Mouse (Mus musculus) heart, postnatal 10 days (tissue): ENCODE data around the gene Mtm1. TPM values are rescaled to one million over a fixed set of nuclear protein-coding genes. Genes with fewer than 3 reads are reported as not detected.
"Not testable (repeated sequence)": the region's sequence is repeated elsewhere in the genome, so short reads cannot be mapped to it uniquely, and the experiment has no call there.

Experiments
- DNase-seq, 2 experiments: peaks; one replicate each; pipeline ENCODE4 v3.0.0; 2021
- intact Hi-C: fragments of 180-260 bp; cut with DNase I; formaldehyde crosslinking; loops from one replicate; pipeline ENCODE4 v1.15.1; 2025
- total RNA-seq, 2 experiments: library from RNA; stranded (reverse); gene quantifications; 2 replicates each; pipeline ENCODE4 v1.2.3; 2021

Mtm1 gene
- total RNA-seq, 2 experiments from 2014 or later, result 18.4 to 20.1 TPM

DNA sequence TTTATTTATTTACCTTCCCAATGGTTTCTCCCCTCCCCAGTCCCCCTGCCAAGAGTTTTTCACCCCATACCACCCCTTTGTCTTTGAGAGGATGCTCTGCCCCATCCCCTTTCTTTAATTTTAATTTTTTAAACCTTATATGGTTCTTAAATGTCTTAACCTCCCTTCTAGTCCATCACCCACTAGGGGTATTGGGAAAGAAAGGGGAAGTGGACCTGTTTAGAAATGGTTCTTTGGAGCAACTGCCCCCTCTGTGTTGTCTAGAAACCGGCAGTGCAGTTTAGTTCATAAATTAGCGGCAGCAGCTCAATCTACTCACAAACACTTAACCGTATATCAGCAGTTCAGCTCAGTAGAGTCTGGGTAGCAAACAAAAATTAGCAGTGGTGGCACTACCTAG is 63.6 kb downstream of the Mtm1 start:
- intact Hi-C loops, result no loop called here

DNA sequence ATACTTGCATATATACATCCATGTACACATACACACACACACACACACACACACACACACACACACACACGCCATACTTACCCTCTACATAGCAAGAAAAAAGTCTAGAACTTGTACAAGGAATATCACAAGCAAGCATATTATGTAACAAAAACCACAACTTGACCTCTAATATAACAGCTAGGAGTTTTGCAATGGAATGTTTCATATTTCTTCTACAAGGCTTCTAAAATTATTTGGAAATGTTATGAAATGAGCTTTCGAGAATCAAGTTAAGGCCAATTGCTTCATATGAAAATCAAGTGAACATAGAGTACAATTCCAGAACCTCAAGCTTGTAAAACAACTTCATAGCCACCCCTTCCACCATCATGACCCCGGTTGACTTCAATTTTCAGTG is 74.9 kb downstream of the Mtm1 start:
- intact Hi-C loops, result no loop called here
- no peak for DNase-seq

More for the DNA sequence above, 63.6 kb downstream of the Mtm1 start:
- no peak for DNase-seq

DNA sequence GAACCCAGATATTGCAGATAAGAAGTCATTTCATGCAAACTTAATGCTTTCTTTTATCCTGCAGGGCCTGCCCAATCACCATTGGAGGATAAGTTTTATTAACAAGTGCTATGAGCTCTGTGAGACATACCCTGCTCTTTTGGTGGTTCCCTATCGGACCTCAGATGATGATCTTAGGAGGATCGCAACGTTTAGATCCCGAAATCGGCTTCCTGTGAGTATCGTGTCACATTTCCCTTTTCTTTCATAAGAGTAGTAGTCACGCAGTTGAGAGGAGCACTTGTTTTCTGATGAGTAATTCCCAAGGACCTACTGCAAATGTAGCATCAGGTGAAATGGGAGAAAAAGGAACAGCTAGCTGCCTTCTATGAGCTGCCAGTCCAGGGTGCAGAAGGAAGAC is 76.5 kb downstream of the Mtm1 start:
- intact Hi-C loops, result no loop called here

DNA sequence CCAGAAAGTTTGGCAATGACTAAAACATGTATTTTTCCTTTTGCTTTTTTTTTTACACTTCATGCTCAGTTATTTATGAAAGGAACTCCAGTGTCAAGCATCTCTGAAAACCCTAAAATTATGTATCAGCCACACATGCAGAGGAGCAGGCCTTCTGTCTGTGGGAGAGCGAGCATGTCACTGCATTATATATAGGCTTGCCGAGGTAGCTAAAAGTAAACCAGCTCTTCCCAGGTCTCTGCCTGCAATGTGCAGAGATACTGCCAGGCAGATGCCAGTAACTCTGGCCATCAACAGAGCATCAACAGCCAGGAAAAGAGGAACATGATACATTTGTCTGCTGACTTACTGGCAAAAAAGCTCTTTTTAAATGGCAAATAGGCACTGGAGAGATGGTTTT is 83.6 kb downstream of the Mtm1 start:
- intact Hi-C loops, result no loop called here
- DNase-seq, result no peak

More for the DNA sequence above, 76.5 kb downstream of the Mtm1 start:
- DNase-seq, result no peak

DNA sequence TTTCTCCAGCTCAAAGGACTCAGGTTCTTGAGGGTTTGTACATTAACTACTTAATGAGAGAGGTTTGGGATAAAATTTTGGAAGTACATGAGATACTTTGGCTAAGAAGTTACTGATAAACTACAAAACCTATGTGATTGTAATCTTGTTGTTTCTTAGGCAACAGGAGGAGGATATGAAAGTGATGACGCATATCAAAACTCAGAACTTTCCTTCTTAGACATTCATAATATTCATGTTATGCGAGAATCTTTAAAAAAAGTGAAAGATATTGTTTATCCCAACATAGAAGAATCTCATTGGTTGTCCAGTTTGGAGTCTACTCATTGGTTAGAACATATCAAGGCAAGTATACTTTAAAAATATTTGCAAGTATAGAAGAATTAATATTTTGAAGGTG is 85.4 kb downstream of the Mtm1 start:
- intact Hi-C loops, result no loop called here
- no peak for DNase-seq

DNA sequence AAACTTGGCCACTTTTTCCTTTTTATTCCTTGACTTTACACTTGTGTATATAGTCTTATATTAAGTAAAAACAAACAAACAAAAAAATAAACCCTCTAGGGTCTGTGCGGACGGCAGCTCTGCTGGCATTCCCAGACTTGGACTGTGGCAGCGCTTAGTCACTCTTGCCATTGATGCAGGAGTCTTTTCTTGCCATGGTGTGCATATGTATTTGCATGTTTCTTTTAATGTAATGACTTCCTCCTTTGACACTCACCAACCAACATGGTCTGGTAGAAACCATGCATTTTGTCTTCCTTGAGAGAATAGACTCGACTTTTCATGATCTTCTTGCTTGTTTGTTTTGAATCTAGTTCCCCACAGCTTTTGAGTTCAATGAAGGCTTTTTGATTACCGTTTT is 91.6 kb downstream of the Mtm1 start:
- no peak for DNase-seq
- intact Hi-C loops, result no loop called here

DNA sequence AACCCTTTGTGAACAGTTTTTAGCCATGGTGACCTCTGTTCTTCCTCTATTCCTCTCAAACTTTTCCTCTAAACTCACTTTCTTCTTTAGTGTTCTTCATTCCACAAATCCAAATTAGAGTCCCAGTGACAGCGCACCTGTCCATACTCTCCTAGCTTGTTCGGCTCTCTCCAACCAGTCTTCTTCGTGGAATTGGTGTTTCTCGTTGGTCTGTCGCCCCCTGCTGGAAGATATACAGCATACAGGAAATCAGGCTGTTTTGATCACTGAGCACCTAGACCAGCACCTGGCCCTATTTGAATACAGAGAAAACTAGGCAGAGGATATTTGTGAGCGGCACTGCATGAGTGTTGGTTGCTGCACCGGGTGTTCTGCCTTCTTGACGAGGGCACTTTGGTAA is 100.7 kb downstream of the Mtm1 start:
- DNase-seq, result peak; percentile 41 to 67
- intact Hi-C loops, result loop anchor here (1.0 to 2.0 kb wide), 2 partner anchors 260 to 729 kb away; partner anchors contain the start of gene Mamld1

DNA sequence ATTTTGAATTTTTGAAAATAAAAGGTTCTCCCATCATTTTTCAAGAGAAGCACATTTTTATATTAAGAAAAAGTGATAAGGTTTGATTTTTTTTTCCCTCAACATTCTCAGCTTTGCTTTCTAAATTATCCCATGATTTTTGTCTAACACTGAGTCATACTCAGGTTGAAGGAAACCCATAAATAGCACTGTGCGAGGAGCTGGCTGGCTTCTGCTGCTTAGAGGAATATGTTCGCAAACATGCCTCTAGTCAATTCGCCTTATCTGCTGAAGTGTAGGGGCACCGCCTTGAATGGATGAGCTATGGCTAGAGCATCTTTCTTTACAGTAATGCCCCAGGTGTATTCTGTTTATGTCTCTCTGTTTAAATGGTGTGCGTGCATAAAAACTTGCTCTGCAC is 103.8 kb downstream of the Mtm1 start:
- DNase-seq, result no peak
- intact Hi-C loops, result no loop called here

DNA sequence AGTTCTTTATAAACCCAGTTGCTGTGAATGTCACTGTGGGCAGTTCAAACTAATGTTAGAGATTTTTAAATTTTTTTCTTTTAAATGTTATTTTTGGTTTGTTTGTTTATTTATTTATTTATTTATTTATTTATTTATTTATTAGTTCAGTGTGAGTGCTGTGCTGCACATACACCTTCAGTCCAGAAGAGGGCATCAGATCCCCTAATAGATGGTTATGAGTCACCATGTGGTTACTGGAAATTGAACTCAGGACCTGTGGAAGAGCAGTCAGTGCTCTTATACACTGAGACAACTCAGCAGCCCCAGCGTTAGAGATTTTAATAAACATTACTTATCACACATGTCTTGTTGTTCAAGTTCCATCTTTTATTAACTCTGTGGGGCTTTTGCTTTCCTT is 141.5 kb downstream of the Mtm1 start:
- no peak for DNase-seq
- intact Hi-C loops, result no loop called here

DNA sequence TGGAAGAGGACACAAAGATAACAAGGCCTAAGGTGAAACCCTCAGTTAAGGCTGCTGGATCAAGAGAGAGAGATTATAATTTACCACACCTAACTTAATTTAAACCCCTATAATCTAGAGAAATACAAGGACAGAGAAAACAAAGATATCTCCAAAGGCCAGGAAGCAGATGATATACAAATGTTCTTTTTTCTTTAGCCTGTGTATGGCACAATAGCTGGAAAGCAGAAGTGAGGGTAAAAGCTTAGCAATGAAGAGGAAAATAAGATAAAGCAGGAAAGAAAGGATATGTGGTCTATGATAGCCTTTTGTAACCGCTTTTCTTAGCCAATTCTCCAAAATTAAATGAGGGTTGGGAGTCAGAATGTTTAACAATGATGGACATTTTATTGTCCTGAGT is 144.8 kb downstream of the Mtm1 start:
- intact Hi-C loops, result no loop called here
- no peak for DNase-seq

DNA sequence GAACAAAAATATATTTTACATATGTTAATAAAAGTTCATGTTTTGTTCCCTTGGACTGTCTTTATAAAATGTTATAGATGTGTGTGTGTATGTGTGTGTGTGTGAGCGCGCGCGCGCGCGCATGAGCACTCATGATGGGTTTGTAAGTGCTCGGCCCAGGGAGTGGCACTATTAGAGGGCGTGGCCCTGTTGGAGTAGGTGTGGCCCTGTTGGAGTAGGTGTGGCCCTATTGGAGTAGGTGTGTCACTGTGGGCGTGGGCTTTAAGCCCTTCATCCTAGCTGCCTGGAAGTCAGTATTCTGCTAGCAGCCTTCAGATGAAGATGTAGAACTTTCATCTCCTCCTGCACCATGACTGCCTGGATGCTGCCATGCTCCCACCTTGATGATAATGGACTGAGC is 151.2 kb downstream of the Mtm1 start:
- DNase-seq, intact Hi-C loops: not testable (repeated sequence)

DNA sequence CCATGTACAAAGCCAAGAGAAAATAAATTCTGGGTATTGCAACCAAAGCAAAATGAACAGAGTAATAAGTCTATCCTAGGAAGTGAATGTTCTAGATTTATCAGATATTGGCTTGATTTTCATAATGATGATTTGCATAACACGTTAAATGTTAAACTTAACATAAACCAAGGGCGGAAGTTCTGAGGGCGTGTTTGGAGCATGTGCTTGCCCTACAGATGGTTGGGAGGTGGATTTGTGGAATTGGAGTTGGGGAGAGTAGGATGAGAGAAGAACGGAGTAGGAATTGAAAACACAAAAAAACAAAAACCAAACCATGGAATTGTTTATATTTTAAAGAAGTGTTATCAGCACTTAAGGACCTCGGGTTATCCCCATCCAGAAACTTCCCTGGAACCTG is 153.5 kb downstream of the Mtm1 start:
- no peak for DNase-seq
- intact Hi-C loops, result no loop called here

DNA sequence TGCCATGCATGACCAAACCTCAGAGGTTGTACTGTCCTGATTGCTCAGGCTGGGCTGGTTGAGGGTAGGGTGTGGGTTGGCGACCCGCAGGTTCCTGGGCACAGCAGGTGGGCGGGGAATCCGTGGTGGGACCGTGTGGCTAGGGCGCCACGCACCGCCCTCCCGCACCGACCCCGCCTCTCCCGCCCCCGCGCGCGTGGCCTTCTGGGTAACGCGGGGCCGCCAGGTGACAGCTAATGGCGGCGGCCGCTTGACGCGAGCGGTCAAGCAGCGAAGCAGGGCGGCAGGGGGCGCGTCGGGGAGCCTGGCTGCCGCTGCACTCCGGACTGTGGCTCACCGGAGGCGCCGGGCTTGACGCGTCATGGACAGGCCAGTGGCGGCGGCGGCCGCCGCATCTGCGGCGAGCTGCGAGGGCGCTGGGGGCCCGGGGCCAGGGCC is 154.0 kb downstream of the Mtm1 start, which contains the start of gene Mtmr1:
Gene Mtmr1 (plus strand): TSS at position 207 of the 438 bp plus-strand sequence.
- intact Hi-C loops, result no loop called here
- DNase-seq, result peak; percentile 81

DNA sequence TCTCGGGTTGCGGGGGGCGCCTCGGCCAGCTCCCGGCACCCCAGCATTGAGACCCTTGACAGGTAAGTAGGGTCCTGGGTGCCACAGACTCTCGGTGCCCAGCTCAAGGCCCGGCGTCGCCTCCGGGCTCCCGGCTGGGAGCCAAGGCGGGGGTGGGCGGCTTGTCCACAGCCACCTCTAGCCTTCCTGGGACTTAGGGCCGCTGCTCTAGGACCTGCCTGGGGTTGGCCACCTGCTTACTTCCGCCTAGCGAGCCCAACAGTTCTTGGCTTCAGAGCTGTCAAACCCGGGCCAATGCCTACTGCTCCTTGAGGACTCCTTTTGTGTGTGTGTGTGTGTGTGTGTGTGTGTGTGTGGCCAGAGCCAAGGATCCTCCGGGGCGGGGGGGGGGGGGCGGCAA is 154.4 kb downstream of the Mtm1 start:
- peak; percentile 39 to 42 for DNase-seq
- intact Hi-C loops, result no loop called here

Other genes starting within 250 kb of the Mtm1 start
- gene Mamld1, start 160.5 kb upstream of the Mtm1 start, total RNA-seq, result 10 to 100 TPM; 10.7 to 12.8 TPM
- 10 to 100 TPM; 30.8 to 31.6 TPM for gene Mtmr1, start 154.0 kb downstream of the Mtm1 start, total RNA-seq